Mouse (Mus musculus): ENCODE data around the gene Ctsd. TPM values are rescaled to one million over a fixed set of nuclear protein-coding genes. Genes with fewer than 3 reads are reported as not detected.
"Not testable (repeated sequence)": the region's sequence is repeated elsewhere in the genome, so short reads cannot be mapped to it uniquely, and the experiment has no call there.

The Ctsd gene
- polyA plus RNA-seq, 1 experiment from 2014 or later = 392 TPM

DNA sequence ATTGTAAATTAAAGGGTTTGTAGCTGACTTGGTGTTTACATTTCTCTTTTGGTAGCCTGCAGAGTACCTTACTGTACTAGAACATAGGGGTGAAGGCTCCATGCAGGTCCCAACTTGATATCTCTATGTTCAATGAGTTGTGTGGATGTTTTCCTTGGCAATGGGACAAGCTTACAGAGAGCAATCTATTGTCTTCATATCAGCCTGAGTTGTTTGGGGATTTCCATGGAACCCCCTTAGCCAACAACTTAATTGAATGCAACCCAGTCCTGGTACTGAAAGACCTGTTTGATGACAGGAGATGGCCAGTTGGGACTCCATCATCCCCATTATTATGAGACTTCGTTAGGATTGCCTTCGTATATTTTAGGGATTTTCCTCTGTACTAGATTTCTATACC is 30.2 kb upstream of the Ctsd start:
- no peak for ATAC-seq (ENCODE audit: insufficient number of reproducible peaks, low FRiP score, low TSS enrichment, low read depth)
- Histone ChIP-seq H3K27me3 (no peaks in the 10 kb centered on the region), H3K4me3 (no peak overlapping the region), H3K9ac (no peak overlapping the region), H3K27ac (no peak overlapping the region), H3K4me2 (no peak overlapping the region), H3K9me3 (no peaks in the 10 kb centered on the region), H3K36me3 (no peaks in the 10 kb centered on the region), H3K4me1 (no peaks in the 10 kb centered on the region)
- 94% methylated on average over 2 of the region's 2 CpGs for WGBS

DNA sequence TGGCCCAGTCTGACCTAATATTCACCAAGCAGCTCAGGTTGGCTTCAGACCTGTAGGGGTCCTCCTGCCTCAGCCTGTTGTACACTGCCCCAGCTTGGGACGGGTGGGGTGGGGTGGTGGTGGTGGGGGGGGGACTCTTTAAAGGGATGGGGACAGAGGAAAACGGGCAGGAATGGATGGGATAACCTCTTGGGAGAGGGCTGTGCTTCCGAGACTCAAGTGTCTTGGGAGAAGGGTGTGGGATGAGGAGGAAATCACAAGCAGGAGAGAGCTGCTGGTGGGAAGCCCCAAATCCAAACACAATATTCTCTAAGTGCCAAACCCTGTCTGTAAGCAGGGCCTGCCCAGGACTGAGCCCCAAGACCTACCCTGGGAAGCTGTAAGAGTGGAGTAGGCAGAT is 28.4 kb upstream of the Ctsd start:
- H3K27me3 ChIP-seq = no peaks in the 10 kb centered on the region
- H3K9ac ChIP-seq = no peak overlapping the region
- H3K36me3 ChIP-seq = no peaks in the 10 kb centered on the region
- ATAC-seq (ENCODE audit: insufficient number of reproducible peaks, low FRiP score, low TSS enrichment, low read depth) = no peak
- H3K4me2 ChIP-seq = no peak overlapping the region
- H3K9me3 ChIP-seq = no peaks in the 10 kb centered on the region
- no peaks in the 10 kb centered on the region for H3K4me1 ChIP-seq
- no peak overlapping the region for H3K27ac ChIP-seq
- 74% methylated on average over 3 of the region's 3 CpGs for WGBS
- H3K4me3 ChIP-seq = no peak overlapping the region

DNA sequence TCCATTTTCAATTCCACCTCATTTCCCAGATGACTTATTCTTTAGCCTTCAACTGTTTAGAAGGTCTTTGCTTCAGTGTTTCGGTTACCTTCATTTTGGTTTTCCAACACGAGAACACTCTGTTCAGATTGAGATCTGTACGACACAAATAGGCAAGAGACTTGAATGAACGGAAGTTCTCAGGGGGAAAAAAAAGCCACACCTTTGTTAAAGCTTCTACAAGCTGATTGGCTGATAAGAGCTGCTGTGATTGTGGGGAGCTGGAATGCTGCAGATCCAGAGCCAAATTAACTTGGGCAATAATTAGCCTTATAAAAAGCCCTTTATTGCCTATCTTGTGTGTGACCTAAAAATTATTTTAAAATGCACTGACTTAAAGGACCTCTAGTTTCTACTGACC is 27.5 kb upstream of the Ctsd start:
- H3K9ac ChIP-seq = no peak overlapping the region
- 43% methylated on average over 4 of the region's 4 CpGs for WGBS
- ATAC-seq (ENCODE audit: insufficient number of reproducible peaks, low FRiP score, low TSS enrichment, low read depth) = no peak

DNA sequence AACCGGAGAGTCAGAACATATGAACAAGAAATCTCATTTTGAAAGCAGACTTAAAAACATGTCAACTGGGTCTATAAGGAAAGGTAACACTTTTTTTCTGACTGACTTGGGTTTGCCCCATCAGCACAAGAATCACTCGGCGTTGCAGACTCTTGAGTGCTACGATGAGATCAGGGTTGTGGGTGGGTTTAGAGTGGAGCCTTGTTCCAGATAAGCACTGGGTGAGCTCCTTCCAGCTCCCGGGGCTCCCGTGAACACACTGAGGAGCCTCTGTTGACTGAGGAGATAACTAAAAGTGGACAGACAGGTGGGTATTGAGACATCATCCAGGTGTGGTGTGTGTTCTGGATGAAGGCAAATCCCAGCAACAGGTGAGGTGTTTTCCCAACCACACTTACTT is 25.4 kb upstream of the Ctsd start:
- Histone ChIP-seq H3K9ac (no peak overlapping the region), H3K27me3 (no peaks in the 10 kb centered on the region), H3K4me2 (no peak overlapping the region), H3K36me3 (no peaks in the 10 kb centered on the region), H3K4me3 (no peak overlapping the region), H3K27ac (no peak overlapping the region), H3K9me3 (no peaks in the 10 kb centered on the region), H3K4me1 (no peaks in the 10 kb centered on the region)
- 91% methylated on average over 6 of the region's 6 CpGs for WGBS
- ATAC-seq (ENCODE audit: insufficient number of reproducible peaks, low FRiP score, low TSS enrichment, low read depth) = no peak

More for the DNA sequence above, 27.5 kb upstream of the Ctsd start:
- no peak overlapping the region for H3K27ac ChIP-seq
- H3K4me1 ChIP-seq = no peaks in the 10 kb centered on the region
- H3K27me3 ChIP-seq = no peaks in the 10 kb centered on the region
- H3K4me2 ChIP-seq = no peak overlapping the region
- H3K9me3 ChIP-seq = no peaks in the 10 kb centered on the region
- no peak overlapping the region for H3K4me3 ChIP-seq
- H3K36me3 ChIP-seq = no peaks in the 10 kb centered on the region

DNA sequence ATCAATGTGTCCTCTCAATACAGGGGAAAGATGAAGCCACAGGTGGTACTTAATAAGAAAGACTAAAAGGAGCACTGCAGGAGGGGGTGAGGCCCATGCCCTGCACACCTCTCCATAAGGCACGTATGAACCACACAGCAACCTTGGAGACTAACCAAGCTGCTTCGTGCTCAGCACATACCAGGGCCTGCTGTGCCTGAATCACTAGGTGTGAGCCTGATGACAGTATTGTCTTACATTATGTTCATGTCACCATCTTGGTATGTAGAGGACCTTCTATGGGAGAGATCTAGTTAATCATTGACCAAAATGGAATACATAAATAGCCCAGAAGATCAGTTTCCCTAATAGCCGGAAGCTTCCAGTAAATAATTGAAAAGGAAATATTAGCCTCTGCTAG is 21.8 kb upstream of the Ctsd start:
- Histone ChIP-seq H3K27me3 (no peaks in the 10 kb centered on the region), H3K4me2 (no peak overlapping the region), H3K4me1 (no peaks in the 10 kb centered on the region), H3K4me3 (no peak overlapping the region), H3K36me3 (no peaks in the 10 kb centered on the region), H3K9me3 (no peaks in the 10 kb centered on the region), H3K27ac (no peak overlapping the region), H3K9ac (no peak overlapping the region)
- no peak for ATAC-seq (ENCODE audit: insufficient number of reproducible peaks, low FRiP score, low TSS enrichment, low read depth)
- 78% methylated on average over 3 of the region's 3 CpGs for WGBS

DNA sequence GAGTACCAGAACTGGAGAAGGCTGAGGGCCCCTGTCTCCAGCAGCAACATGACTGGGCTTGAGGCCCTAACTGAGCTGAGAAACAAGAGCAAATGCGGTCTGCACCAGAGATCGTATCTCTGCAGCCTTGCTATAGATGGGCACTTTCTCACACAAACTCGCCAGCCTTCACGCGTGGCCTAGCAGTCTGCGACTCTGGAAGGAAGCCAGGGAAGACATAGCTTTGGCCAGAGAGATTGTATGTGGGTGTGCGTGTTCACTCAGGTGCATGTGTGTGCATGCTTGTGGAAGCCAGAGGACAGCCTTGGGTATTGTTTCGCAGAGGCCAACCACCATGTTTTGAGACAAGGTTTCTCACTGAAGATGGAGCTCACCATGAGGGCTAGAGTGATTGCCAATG is 20.8 kb upstream of the Ctsd start:
- Histone ChIP-seq H3K4me2 (no peak overlapping the region), H3K9me3 (no peaks in the 10 kb centered on the region), H3K27ac (no peak overlapping the region), H3K36me3 (no peaks in the 10 kb centered on the region), H3K9ac (no peak overlapping the region), H3K27me3 (no peaks in the 10 kb centered on the region), H3K4me3 (no peak overlapping the region), H3K4me1 (no peaks in the 10 kb centered on the region)
- WGBS = 90% methylated on average over 8 of the region's 8 CpGs
- ATAC-seq (ENCODE audit: insufficient number of reproducible peaks, low FRiP score, low TSS enrichment, low read depth) = no peak

DNA sequence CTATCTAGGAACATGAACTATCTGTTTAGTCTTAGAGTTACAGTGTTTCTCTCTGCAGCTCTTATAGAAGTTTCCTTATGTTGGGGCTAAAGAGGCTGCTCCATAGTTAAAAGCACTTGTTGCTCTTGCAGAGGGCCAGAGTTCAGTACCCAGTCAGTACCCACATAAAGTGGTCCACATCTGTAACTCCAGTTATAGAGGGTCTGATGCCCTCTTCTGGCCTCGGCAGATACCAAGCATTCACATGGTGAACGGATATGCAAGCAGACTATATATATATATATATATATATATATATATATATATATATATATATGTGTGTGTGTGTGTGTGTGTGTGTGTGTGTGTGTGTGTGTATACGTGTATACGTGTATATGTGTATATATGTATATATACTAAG is 20.1 kb upstream of the Ctsd start:
- no peak overlapping the region for H3K4me3 ChIP-seq
- H3K27me3 ChIP-seq = no peaks in the 10 kb centered on the region
- 66% methylated on average over 4 of the region's 4 CpGs for WGBS
- H3K9ac ChIP-seq = no peak overlapping the region
- no peaks in the 10 kb centered on the region for H3K9me3 ChIP-seq
- H3K4me2 ChIP-seq = no peak overlapping the region
- no peak overlapping the region for H3K27ac ChIP-seq
- no peaks in the 10 kb centered on the region for H3K4me1 ChIP-seq
- no peaks in the 10 kb centered on the region for H3K36me3 ChIP-seq
- no peak for ATAC-seq (ENCODE audit: insufficient number of reproducible peaks, low FRiP score, low TSS enrichment, low read depth)

DNA sequence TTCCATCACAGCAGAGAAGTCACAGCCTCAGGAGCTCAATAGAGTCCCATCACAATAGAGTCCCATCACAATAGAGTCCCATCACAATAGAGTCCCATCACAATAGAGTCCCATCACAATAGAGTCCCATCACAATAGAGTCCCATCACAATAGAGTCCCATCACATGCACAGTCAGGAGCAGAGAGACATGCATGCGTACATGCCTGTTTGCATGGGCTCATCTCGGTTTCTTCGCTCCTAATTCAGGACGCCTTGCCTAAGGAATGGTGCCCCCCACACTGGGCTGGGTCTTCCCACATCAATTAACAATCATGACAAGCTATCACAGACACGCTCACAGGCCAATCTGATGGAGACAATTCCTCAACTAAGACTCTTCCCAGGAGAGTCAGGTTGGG is 17.3 kb upstream of the Ctsd start:
- not testable (repeated sequence) for H3K9ac ChIP-seq; H3K27me3 ChIP-seq; ATAC-seq (ENCODE audit: insufficient number of reproducible peaks, low FRiP score, low TSS enrichment, low read depth); H3K4me2 ChIP-seq; H3K27ac ChIP-seq; H3K4me3 ChIP-seq; H3K4me1 ChIP-seq; H3K9me3 ChIP-seq; H3K36me3 ChIP-seq
- 92% methylated on average over 5 of the region's 5 CpGs for WGBS

DNA sequence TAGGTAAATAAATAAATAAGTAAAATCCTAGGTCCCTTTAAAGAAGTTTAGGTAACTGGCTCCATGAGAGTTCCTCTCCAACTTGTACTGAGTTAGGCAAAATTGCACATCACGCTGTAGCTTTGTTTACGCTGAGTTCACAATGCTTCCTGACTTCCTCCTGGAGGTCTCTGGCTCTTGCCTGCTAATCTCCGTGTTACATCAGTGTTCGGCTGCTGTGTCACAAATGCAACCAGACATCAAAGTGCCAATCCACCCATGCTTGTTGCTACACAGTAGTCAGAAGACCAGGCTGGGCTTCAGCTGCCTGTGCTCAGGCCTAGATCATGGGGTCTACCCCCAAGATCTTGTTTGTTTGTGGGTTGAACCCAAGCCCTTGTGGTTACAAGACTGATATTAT is 15.8 kb upstream of the Ctsd start:
- Histone ChIP-seq H3K36me3 (no peaks in the 10 kb centered on the region), H3K9me3 (no peaks in the 10 kb centered on the region), H3K27me3 (no peaks in the 10 kb centered on the region), H3K9ac (no peak overlapping the region), H3K27ac (no peak overlapping the region), H3K4me3 (no peak overlapping the region), H3K4me1 (no peaks in the 10 kb centered on the region), H3K4me2 (no peak overlapping the region)
- no peak for ATAC-seq (ENCODE audit: insufficient number of reproducible peaks, low FRiP score, low TSS enrichment, low read depth)
- 69% methylated on average over 4 of the region's 4 CpGs for WGBS

DNA sequence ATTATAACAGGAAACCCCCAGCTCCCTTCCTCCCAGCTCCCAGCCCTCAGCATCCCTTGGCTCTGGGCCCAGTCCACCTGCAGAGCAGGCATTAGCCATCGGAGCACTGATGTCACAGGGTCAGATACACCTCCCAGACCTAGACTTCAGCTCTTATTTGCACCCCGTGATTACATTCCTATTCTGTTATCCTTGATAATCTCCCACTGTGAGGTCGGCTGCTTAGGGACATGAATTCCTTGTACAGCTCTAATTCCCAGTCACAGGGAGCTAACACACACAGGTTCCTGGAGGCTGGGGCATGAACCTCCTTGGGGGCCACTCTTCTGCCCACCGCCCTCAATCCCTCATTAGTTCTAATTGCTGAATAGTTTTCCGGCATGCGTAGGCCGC is 12.9 kb upstream of the Ctsd start:
- WGBS = 44% methylated on average over 7 of the region's 7 CpGs
- no peak overlapping the region for H3K9ac ChIP-seq
- no peak overlapping the region for H3K4me3 ChIP-seq
- H3K4me2 ChIP-seq = no peak overlapping the region
- no peaks in the 10 kb centered on the region for H3K36me3 ChIP-seq
- H3K9me3 ChIP-seq = no peaks in the 10 kb centered on the region
- no peak for ATAC-seq (ENCODE audit: insufficient number of reproducible peaks, low FRiP score, low TSS enrichment, low read depth)
- H3K27me3 ChIP-seq = no peaks in the 10 kb centered on the region
- H3K27ac ChIP-seq = no peak overlapping the region
- H3K4me1 ChIP-seq = no peaks in the 10 kb centered on the region

DNA sequence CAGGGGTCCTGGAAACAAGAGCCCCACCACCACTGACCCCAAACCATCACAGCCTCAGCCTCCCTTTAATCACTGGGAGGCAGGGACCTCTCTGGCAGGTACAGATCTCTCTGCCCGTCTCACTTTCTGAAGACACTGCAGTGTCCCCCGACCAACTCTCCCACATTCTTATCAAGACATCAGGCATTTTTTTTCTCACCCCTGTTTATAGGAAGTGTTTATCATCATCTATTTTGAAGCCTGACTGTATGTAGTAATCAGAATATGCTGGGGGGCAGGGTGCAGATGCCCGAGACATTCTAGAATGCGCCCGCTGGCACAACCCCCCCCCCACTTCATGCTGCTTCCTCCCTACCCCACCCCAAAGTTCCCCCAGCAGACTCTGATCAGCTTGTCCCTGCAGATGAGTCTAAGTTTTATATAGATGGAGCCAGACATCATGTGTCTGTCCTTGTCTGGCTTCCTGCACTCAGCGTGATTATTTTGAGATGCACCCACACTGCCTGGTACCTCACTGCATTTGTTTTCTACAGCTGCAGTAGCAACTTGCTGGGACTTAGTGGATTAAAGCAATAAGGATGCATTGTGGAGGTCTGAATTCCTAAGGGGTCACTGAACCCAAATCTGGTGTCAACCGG is 12.4 kb upstream of the Ctsd start:
- H3K9ac ChIP-seq = no peak overlapping the region
- no peak overlapping the region for H3K4me3 ChIP-seq
- 71% methylated on average over 7 of the region's 7 CpGs for WGBS
- no peaks in the 10 kb centered on the region for H3K9me3 ChIP-seq
- ATAC-seq (ENCODE audit: insufficient number of reproducible peaks, low FRiP score, low TSS enrichment, low read depth) = no peak
- H3K27me3 ChIP-seq = no peaks in the 10 kb centered on the region
- no peak overlapping the region for H3K4me2 ChIP-seq
- H3K36me3 ChIP-seq = no peaks in the 10 kb centered on the region
- H3K27ac ChIP-seq = no peak overlapping the region
- H3K4me1 ChIP-seq = no peaks in the 10 kb centered on the region

DNA sequence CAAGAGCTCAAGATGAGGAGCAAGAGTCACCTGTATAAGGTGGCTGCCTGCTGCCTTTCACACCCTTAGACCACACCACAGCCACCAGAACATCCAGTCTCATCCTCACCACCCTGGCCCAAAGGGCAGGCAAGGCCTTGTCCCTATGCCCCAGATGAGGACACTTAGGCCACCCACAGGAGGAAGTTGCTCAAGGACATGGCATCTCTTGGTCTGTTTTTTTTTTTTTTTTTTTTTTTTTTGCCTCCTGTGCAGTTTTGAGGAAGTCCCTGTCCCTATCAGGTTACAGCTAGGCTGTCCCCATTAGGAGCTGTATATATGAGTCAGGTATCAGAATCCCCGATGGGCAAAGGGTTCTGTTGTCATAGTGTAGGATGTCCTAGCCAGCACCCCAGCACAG is 11.4 kb upstream of the Ctsd start:
- Histone ChIP-seq H3K4me3 (no peak overlapping the region), H3K27me3 (no peaks in the 10 kb centered on the region), H3K9ac (no peak overlapping the region), H3K4me2 (no peak overlapping the region), H3K9me3 (no peaks in the 10 kb centered on the region), H3K27ac (no peak overlapping the region), H3K4me1 (0 out of 2 replicates have a peak, but pooled peaks cover 3% of the 10 kb centered on the region), H3K36me3 (no peaks in the 10 kb centered on the region)
- no peak for ATAC-seq (ENCODE audit: insufficient number of reproducible peaks, low FRiP score, low TSS enrichment, low read depth)
- 66% methylated on average over 1 of the region's 1 CpGs for WGBS

DNA sequence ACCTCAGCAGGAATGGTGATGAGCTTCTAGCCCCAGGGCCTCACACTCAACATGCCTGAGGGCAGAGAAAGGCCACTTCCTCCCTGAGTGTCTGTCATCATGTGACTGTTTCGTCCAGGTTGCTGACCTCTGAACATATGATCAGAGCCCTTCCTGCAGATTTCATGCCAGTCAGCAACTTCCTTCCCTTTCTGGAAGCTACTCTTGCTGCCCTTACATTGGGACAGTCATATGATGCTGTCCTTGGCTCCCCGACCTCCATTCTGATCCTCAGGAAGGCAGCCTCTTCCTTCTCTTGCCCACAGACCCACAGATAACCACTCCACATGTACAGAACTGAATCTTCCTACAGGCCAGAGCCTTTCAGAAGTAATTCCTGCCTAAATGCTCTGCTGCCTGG is 10.2 kb upstream of the Ctsd start:
- Histone ChIP-seq H3K4me2 (no peak overlapping the region), H3K9me3 (no peaks in the 10 kb centered on the region), H3K27me3 (no peaks in the 10 kb centered on the region), H3K4me1 (0 out of 2 replicates have a peak, but pooled peaks cover 3% of the 10 kb centered on the region), H3K27ac (no peak overlapping the region), H3K4me3 (no peak overlapping the region), H3K36me3 (no peaks in the 10 kb centered on the region), H3K9ac (no peak overlapping the region)
- WGBS = 51% methylated on average over 2 of the region's 2 CpGs
- ATAC-seq (ENCODE audit: insufficient number of reproducible peaks, low FRiP score, low TSS enrichment, low read depth) = no peak
